Comparison of ENCODE assay signal across 8 mouse cellular contexts in genomic region chr17:25873405-25874147, GRCm38 (mm10). TPM values are rescaled to one million over a fixed set of nuclear protein-coding genes. Genes with fewer than 3 reads are reported as not detected.
DNase-seq lines count a peak whose midpoint lies in the region; ATAC-seq lines count a peak whose summit lies in the region.

No protein-coding gene starts in this region.

- no peak overlapping the region for H3K9ac ChIP-seq in kidney, embryonic 15.5 days
- H3K9ac ChIP-seq in intestine, embryonic 16.5 days (ENCODE audit: low read depth, low read length) = no peak overlapping the region
- H3K9ac ChIP-seq in neural tube, embryonic 12.5 days = no peak overlapping the region

- no peaks in the 10 kb centered on the region for H3K9me3 ChIP-seq in kidney, embryonic 15.5 days (replicated peaks)
- no peaks in the 10 kb centered on the region for H3K9me3 ChIP-seq in forebrain, embryonic 10.5 days
- no peaks in the 10 kb centered on the region for H3K9me3 ChIP-seq in intestine, embryonic 16.5 days (ENCODE audit: control insufficient read depth, low read length)
- H3K9me3 ChIP-seq in neural tube, embryonic 12.5 days = no peaks in the 10 kb centered on the region

- H3K36me3 ChIP-seq in kidney, embryonic 15.5 days = peaks cover 10% of the 10 kb centered on the region
- peaks cover 19% of the 10 kb centered on the region for H3K36me3 ChIP-seq in forebrain, embryonic 10.5 days (replicated peaks)
- H3K36me3 ChIP-seq in intestine, embryonic 16.5 days (ENCODE audit: control insufficient read depth, insufficient read depth, low read length) = peaks cover 8% of the 10 kb centered on the region; the same call in 1 of the 2 replicates
- H3K36me3 ChIP-seq in neural tube, embryonic 12.5 days = peaks cover 10% of the 10 kb centered on the region

- intact Hi-C loops in left cerebral cortex, postnatal 25 days (cut with DNase I) = no loop called here
- intact Hi-C loops in left cerebral cortex, postnatal 10 days (cut with DNase I) = no loop called here

- WGBS in kidney, embryonic 15.5 days = 67% methylated on average over 11 of the region's 11 CpGs
- 79% methylated on average over 11 of the region's 11 CpGs for WGBS in forebrain, embryonic 10.5 days
- WGBS in intestine, embryonic 16.5 days = 72% methylated on average over 11 of the region's 11 CpGs
- 77% methylated on average over 11 of the region's 11 CpGs for WGBS in neural tube, embryonic 12.5 days

- ATAC-seq in kidney, embryonic 15.5 days (replicated peaks; ENCODE audit: low FRiP score) = no peak
- no peak for ATAC-seq in intestine, embryonic 16.5 days
- ATAC-seq in neural tube, embryonic 12.5 days (ENCODE audit: low FRiP score, low read depth) = no peak

- no peaks in the 10 kb centered on the region for H3K27me3 ChIP-seq in kidney, embryonic 15.5 days
- no peaks in the 10 kb centered on the region for H3K27me3 ChIP-seq in forebrain, embryonic 10.5 days (ENCODE audit: poor library complexity, severe bottlenecking)
- H3K27me3 ChIP-seq in intestine, embryonic 16.5 days (replicated peaks; ENCODE audit: control insufficient read depth, insufficient read depth, low read length) = no peaks in the 10 kb centered on the region
- no peaks in the 10 kb centered on the region for H3K27me3 ChIP-seq in neural tube, embryonic 12.5 days (replicated peaks)

- peak overlapping the region; percentile 84 for H3K4me3 ChIP-seq in kidney, embryonic 15.5 days (replicated peaks)
- H3K4me3 ChIP-seq in forebrain, embryonic 10.5 days = peak overlapping the region; percentile 85
- no peak overlapping the region for H3K4me3 ChIP-seq in intestine, embryonic 16.5 days (ENCODE audit: low read length)
- H3K4me3 ChIP-seq in neural tube, embryonic 12.5 days = 0 out of 2 replicates have a peak overlapping the region, but pooled peaks have one; percentile 78

- peak overlapping the region; percentile 96 for H3K27ac ChIP-seq in kidney, embryonic 15.5 days
- peak overlapping the region; percentile 94 for H3K27ac ChIP-seq in forebrain, embryonic 10.5 days
- H3K27ac ChIP-seq in intestine, embryonic 16.5 days (ENCODE audit: low read length) = no peak overlapping the region
- no peak overlapping the region for H3K27ac ChIP-seq in neural tube, embryonic 12.5 days

- H3K4me2 ChIP-seq in kidney, embryonic 15.5 days = peak overlapping the region; percentile 92
- peak overlapping the region; percentile 82; the same call in 1 of the 2 replicates for H3K4me2 ChIP-seq in intestine, embryonic 16.5 days (ENCODE audit: low read depth, low read length)
- peak overlapping the region; percentile 96 for H3K4me2 ChIP-seq in neural tube, embryonic 12.5 days (replicated peaks)

- DNase-seq in kidney, postnatal 10 days = no peak
- no peak for DNase-seq in forebrain, embryonic 10.5 days (ENCODE audit: extremely low spot score, low spot score)
- DNase-seq in left cerebral cortex, postnatal 25 days (ENCODE audit: low spot score in 2 of 2) = no peak
- no peak for DNase-seq in left cerebral cortex, postnatal 10 days (ENCODE audit: extremely low spot score in 1 of 2, low spot score in 2 of 2)
- DNase-seq in gastrocnemius, postnatal 25 days = no peak

- H3K4me1 ChIP-seq in kidney, embryonic 15.5 days = peaks cover 33% of the 10 kb centered on the region
- H3K4me1 ChIP-seq in forebrain, embryonic 10.5 days = peaks cover 48% of the 10 kb centered on the region
- peaks cover 19% of the 10 kb centered on the region for H3K4me1 ChIP-seq in intestine, embryonic 16.5 days (ENCODE audit: control insufficient read depth, insufficient read depth, low read length)
- peaks cover 21% of the 10 kb centered on the region for H3K4me1 ChIP-seq in neural tube, embryonic 12.5 days

RNA-seq across cellular contexts. Expression of gene Mettl26, which starts 1.3 kb away (rescaled TPM):
- 78.7 and 81.5 TPM in 2 replicates for polyA plus RNA-seq in kidney, embryonic 15.5 days (2015; fragmentation: Nextera tagmentation; extraction: Ambion mirVana)
- 76.7 and 79.1 TPM in 2 replicates for polyA plus RNA-seq in forebrain, embryonic 10.5 days (2016; fragmentation: Nextera tagmentation; extraction: Ambion mirVana)
- 61.0 and 66.9 TPM in 2 replicates for polyA plus RNA-seq in intestine, embryonic 16.5 days (2015; fragmentation: Nextera tagmentation; extraction: Ambion mirVana)
- polyA plus RNA-seq in neural tube, embryonic 12.5 days (2016; fragmentation: Nextera tagmentation; extraction: Ambion mirVana) = 52.0 and 56.9 TPM in 2 replicates
- total RNA-seq in left cerebral cortex, postnatal 25 days (2021) = 10 to 100 TPM; 34.8 to 38.1 TPM
- total RNA-seq in left cerebral cortex, postnatal 10 days (2021) = 10 to 100 TPM; 34.8 to 36.0 TPM
- 10 to 100 TPM; 31.9 to 37.0 TPM for total RNA-seq in gastrocnemius, postnatal 25 days (2021)

RNA-seq across cellular contexts. Expression of gene Mcrip2, which starts 5.0 kb away (rescaled TPM):
- 54.9 and 55.1 TPM in 2 replicates for polyA plus RNA-seq in kidney, embryonic 15.5 days (2015; fragmentation: Nextera tagmentation; extraction: Ambion mirVana)
- 20.0 and 21.9 TPM in 2 replicates for polyA plus RNA-seq in forebrain, embryonic 10.5 days (2016; fragmentation: Nextera tagmentation; extraction: Ambion mirVana)
- polyA plus RNA-seq in intestine, embryonic 16.5 days (2015; fragmentation: Nextera tagmentation; extraction: Ambion mirVana) = 79.5 and 89.3 TPM in 2 replicates
- 6.8 and 7.2 TPM in 2 replicates for polyA plus RNA-seq in neural tube, embryonic 12.5 days (2016; fragmentation: Nextera tagmentation; extraction: Ambion mirVana)
- total RNA-seq in left cerebral cortex, postnatal 25 days (2021) = 10 to 100 TPM; 21.1 to 22.2 TPM
- 10 to 100 TPM; 27.7 to 31.4 TPM for total RNA-seq in left cerebral cortex, postnatal 10 days (2021)
- total RNA-seq in gastrocnemius, postnatal 25 days (2021) = 100 to 1,000 TPM; 102 to 114 TPM

RNA-seq across cellular contexts. Expression of gene Wfikkn1, which starts 7.1 kb away (rescaled TPM):
- polyA plus RNA-seq in kidney, embryonic 15.5 days (2015; fragmentation: Nextera tagmentation; extraction: Ambion mirVana) = 0.49 and 0.56 TPM in 2 replicates
- 4.0 and 4.2 TPM in 2 replicates for polyA plus RNA-seq in forebrain, embryonic 10.5 days (2016; fragmentation: Nextera tagmentation; extraction: Ambion mirVana)
- 0.16 and 0.55 TPM in 2 replicates for polyA plus RNA-seq in intestine, embryonic 16.5 days (2015; fragmentation: Nextera tagmentation; extraction: Ambion mirVana)
- polyA plus RNA-seq in neural tube, embryonic 12.5 days (2016; fragmentation: Nextera tagmentation; extraction: Ambion mirVana) = 0.63 and 0.86 TPM in 2 replicates
- total RNA-seq in left cerebral cortex, postnatal 25 days (2021) = 1 to 10 TPM; 1.3 to 2.5 TPM
- 1 to 10 TPM in 1 of 2 experiments, under 1 TPM in 1; 0.63 to 1.4 TPM for total RNA-seq in left cerebral cortex, postnatal 10 days (2021)
- under 1 TPM; 0.35 to 0.36 TPM for total RNA-seq in gastrocnemius, postnatal 25 days (2021)

RNA-seq across cellular contexts. Expression of gene Wdr90, which starts 12.3 kb away (rescaled TPM):
- 31.2 and 35.6 TPM in 2 replicates for polyA plus RNA-seq in kidney, embryonic 15.5 days (2015; fragmentation: Nextera tagmentation; extraction: Ambion mirVana)
- polyA plus RNA-seq in forebrain, embryonic 10.5 days (2016; fragmentation: Nextera tagmentation; extraction: Ambion mirVana) = 63.3 and 73.0 TPM in 2 replicates
- 11.3 and 11.9 TPM in 2 replicates for polyA plus RNA-seq in intestine, embryonic 16.5 days (2015; fragmentation: Nextera tagmentation; extraction: Ambion mirVana)
- polyA plus RNA-seq in neural tube, embryonic 12.5 days (2016; fragmentation: Nextera tagmentation; extraction: Ambion mirVana) = 23.6 and 24.9 TPM in 2 replicates
- 10 to 100 TPM; 29.8 to 31.4 TPM for total RNA-seq in left cerebral cortex, postnatal 25 days (2021)
- total RNA-seq in left cerebral cortex, postnatal 10 days (2021) = 10 to 100 TPM; 34.0 to 35.6 TPM
- 1 to 10 TPM; 1.2 to 2.1 TPM for total RNA-seq in gastrocnemius, postnatal 25 days (2021)

RNA-seq across cellular contexts. Expression of gene Rhot2, which starts 28.9 kb away (rescaled TPM):
- polyA plus RNA-seq in kidney, embryonic 15.5 days (2015; fragmentation: Nextera tagmentation; extraction: Ambion mirVana) = 26.8 and 29.0 TPM in 2 replicates
- polyA plus RNA-seq in forebrain, embryonic 10.5 days (2016; fragmentation: Nextera tagmentation; extraction: Ambion mirVana) = 28.0 and 31.2 TPM in 2 replicates
- polyA plus RNA-seq in intestine, embryonic 16.5 days (2015; fragmentation: Nextera tagmentation; extraction: Ambion mirVana) = 21.5 and 23.2 TPM in 2 replicates
- 18.4 and 20.1 TPM in 2 replicates for polyA plus RNA-seq in neural tube, embryonic 12.5 days (2016; fragmentation: Nextera tagmentation; extraction: Ambion mirVana)
- 10 to 100 TPM; 76.9 to 84.4 TPM for total RNA-seq in left cerebral cortex, postnatal 25 days (2021)
- 10 to 100 TPM; 68.8 to 74.7 TPM for total RNA-seq in left cerebral cortex, postnatal 10 days (2021)
- total RNA-seq in gastrocnemius, postnatal 25 days (2021) = 10 to 100 TPM; 54.4 to 76.1 TPM

Comparison
In these comparisons a context has a peak if more than half of its experiments do, and no peak if none do; other contexts are left out.
1. H3K27ac ChIP-seq: peak in kidney, embryonic 15.5 days (single experiment) and forebrain, embryonic 10.5 days (single experiment); none in intestine, embryonic 16.5 days (single experiment) and neural tube, embryonic 12.5 days (single experiment).
2. Peak in every context shown above with its lines, with median percentiles within 50 percentile points of each other: H3K4me2 ChIP-seq.